Comparison of ENCODE assay signal across 8 mouse cellular contexts in the genomic region with DNA sequence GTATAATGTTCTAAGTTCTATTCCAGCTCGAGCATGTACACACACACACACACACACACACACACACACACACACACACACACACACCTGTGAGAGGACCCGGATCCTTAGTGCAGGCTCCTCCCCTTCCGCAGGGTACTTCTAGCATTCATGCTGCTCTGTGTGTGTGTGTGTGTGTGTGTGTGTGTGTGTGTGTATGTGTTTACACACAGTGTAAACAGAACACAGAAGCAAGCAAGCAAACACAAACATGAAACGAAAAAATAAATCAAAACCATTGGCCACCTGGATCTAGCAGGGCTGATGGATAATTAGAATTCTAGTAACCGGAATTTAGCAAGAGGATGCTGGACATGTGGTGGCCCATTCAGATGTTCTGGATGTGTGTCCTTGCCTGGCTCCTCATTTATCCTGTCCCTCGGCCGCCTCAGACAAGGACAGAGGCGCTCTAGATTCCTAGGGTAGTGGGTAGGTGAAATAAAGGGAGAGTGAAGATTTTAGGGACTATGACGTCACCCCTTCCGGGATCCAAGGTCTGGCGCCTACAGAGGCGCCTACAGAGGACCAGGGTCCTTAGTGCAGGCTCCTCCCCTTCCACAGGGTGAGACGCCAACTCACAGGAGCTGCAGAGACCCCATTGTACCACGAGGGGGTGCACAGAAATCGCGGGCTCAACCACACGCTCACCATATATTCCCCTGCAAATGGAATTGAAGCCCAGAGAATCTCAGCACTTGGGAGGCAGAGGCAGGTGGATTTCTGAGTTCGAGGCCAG. TPM values are rescaled to one million over a fixed set of nuclear protein-coding genes. Genes with fewer than 3 reads are reported as not detected.
DNase-seq lines count a peak whose midpoint lies in the region; ATAC-seq and TF ChIP-seq lines count a peak whose summit lies in the region.

No protein-coding gene starts in this region.

- H3K79me2 ChIP-seq in liver, adult 2 months (ENCODE audit: control insufficient read depth, insufficient read depth, low read length): no peaks in the 10 kb centered on the region
- peaks cover under 1% of the 10 kb centered on the region for H3K79me2 ChIP-seq in myocyte (ENCODE audit: control insufficient read depth, insufficient read depth)

- peaks cover 36% of the 10 kb centered on the region for H3K27me3 ChIP-seq in embryonic facial prominence, embryonic 11.5 days (ENCODE audit: control insufficient read depth, insufficient read depth, low read length)
- peaks cover 4% of the 10 kb centered on the region; the same call in 1 of the 2 replicates for H3K27me3 ChIP-seq in liver, adult 2 months (ENCODE audit: control insufficient read depth, insufficient read depth, low read length)
- no peaks in the 10 kb centered on the region for H3K27me3 ChIP-seq in myocyte (ENCODE audit: control insufficient read depth, insufficient read depth, insufficient read length)

- peaks cover 11% of the 10 kb centered on the region for H3K4me1 ChIP-seq in embryonic facial prominence, embryonic 11.5 days (ENCODE audit: control insufficient read depth, insufficient read depth, low read length)
- H3K4me1 ChIP-seq in liver, adult 2 months (ENCODE audit: control insufficient read depth, insufficient read depth, low read length): peaks cover 3% of the 10 kb centered on the region; the same call in 1 of the 2 replicates

- H3K27ac ChIP-seq in embryonic facial prominence, embryonic 11.5 days (replicated peaks; ENCODE audit: low read depth, low read length): no peak overlapping the region
- H3K27ac ChIP-seq in liver, adult 2 months (replicated peaks; ENCODE audit: insufficient read depth, low read depth, low read length): no peak overlapping the region

- ATAC-seq in embryonic facial prominence, embryonic 11.5 days (replicated peaks; ENCODE audit: insufficient number of reproducible peaks, low FRiP score, low TSS enrichment, low read depth): peak; percentile 46; the same call in 1 of the 2 replicates

- H3K9me3 ChIP-seq in embryonic facial prominence, embryonic 11.5 days (replicated peaks; ENCODE audit: control insufficient read depth, low read length): no peaks in the 10 kb centered on the region

- no peaks in the 10 kb centered on the region for H3K36me3 ChIP-seq in embryonic facial prominence, embryonic 11.5 days (replicated peaks; ENCODE audit: control insufficient read depth, insufficient read depth, low read depth, low read length)
- H3K36me3 ChIP-seq in liver, adult 2 months (ENCODE audit: control insufficient read depth, insufficient read depth, low read length): no peaks in the 10 kb centered on the region
- no peaks in the 10 kb centered on the region for H3K36me3 ChIP-seq in myocyte (ENCODE audit: control insufficient read depth, insufficient read depth)

- no peak overlapping the region for H3K4me3 ChIP-seq in embryonic facial prominence, embryonic 11.5 days (ENCODE audit: low read depth, low read length)
- H3K4me3 ChIP-seq in liver, adult 2 months (ENCODE audit: insufficient read depth, low read depth, low read length): no peak overlapping the region
- no peak overlapping the region for H3K4me3 ChIP-seq in myocyte

- peak; percentile 73 for DNase-seq in 3T3-L1 (ENCODE audit: low read depth, low spot score)
- DNase-seq in adrenal gland, postnatal 10 days: peak; percentile 87
- peak; percentile 89 for DNase-seq in embryonic facial prominence, embryonic 11.5 days (ENCODE audit: low spot score)
- DNase-seq in heart, adult 9 months (ENCODE audit: low spot score in 2 of 2): peak; percentile 71 to 84
- DNase-seq in kidney, adult 9 months: peak; percentile 75
- peak; percentile 22 for DNase-seq in liver, adult 2 months (ENCODE audit: extremely low read depth, low read depth, low spot score)
- DNase-seq in spleen, postnatal 4 days (ENCODE audit: low spot score in 2 of 2): peak; percentile 74 to 87

- WGBS in embryonic facial prominence, embryonic 11.5 days: 29% methylated on average over 18 of the region's 18 CpGs
- 24% methylated on average over 18 of the region's 18 CpGs for WGBS in liver, adult 2 months

- peak; percentile 87 for TF ChIP-seq CTCF in liver, adult 2 months (IDR thresholded peaks at IDR 0.05; ENCODE audit: low read depth, low read length)

- H3K9ac ChIP-seq in embryonic facial prominence, embryonic 11.5 days (replicated peaks; ENCODE audit: low read length): no peak overlapping the region
- H3K9ac ChIP-seq in liver, adult 2 months (ENCODE audit: low read depth, low read length): no peak overlapping the region

- no peak overlapping the region for H3K4me2 ChIP-seq in embryonic facial prominence, embryonic 11.5 days (ENCODE audit: low read depth, low read length)
- H3K4me2 ChIP-seq in myocyte (ENCODE audit: low read depth): peak overlapping the region; percentile 32

- TF ChIP-seq POLR2A in liver, adult 2 months (IDR thresholded peaks at IDR 0.05; ENCODE audit: extremely low read depth, insufficient read depth, low read length): no peak
- no peak for TF ChIP-seq POLR2A in myocyte (IDR thresholded peaks at IDR 0.05; ENCODE audit: insufficient read length, low read depth)

- no peak overlapping the region for H3ac ChIP-seq in myocyte (ENCODE audit: control insufficient read depth, insufficient read length)

TF ChIP-seq in myocyte, 11 proteins besides CTCF, POLR2A, EP300 and RAD21:
- TF ChIP-seq POLR2AphosphoS2 (IDR thresholded peaks at IDR 0.05; ENCODE audit: insufficient read length, low read depth) (peak; percentile 51), MYOG (IDR thresholded peaks at IDR 0.05; ENCODE audit: control insufficient read depth in 1 of 3, insufficient read depth in 1 of 3, insufficient read length in 2 of 3, low read depth in 2 of 3) (no peak)

RNA-seq across cellular contexts. Expression of gene Pnmal2, which starts 6.6 kb away (rescaled TPM):
- total RNA-seq in adrenal gland, postnatal 10 days (2021): 10 to 100 TPM; 18.3 to 23.9 TPM
- polyA plus RNA-seq in embryonic facial prominence, embryonic 11.5 days (2014; fragmentation: Nextera tagmentation; extraction: Ambion mirVana): 3.7 and 4.2 TPM in 2 replicates
- total RNA-seq in liver, adult 2 months (2014; rRNA removed): under 0.01 and 0.07 TPM in 2 replicates
- 0.02 and 0.10 TPM in 2 replicates for polyA plus RNA-seq in liver, adult 2 months (2012; rRNA removed)
- polyA plus RNA-seq in myocyte (2012; fragmentation: generic; extraction: Trizol): 44.4 TPM

RNA-seq across cellular contexts. Expression of gene Pnmal1, which starts 8.4 kb away (rescaled TPM):
- 1 to 10 TPM; 4.5 to 5.1 TPM for total RNA-seq in adrenal gland, postnatal 10 days (2021)
- polyA plus RNA-seq in embryonic facial prominence, embryonic 11.5 days (2014; fragmentation: Nextera tagmentation; extraction: Ambion mirVana): 5.3 and 6.6 TPM in 2 replicates
- not detected in 2 replicates for total RNA-seq in liver, adult 2 months (2014; rRNA removed)
- polyA plus RNA-seq in liver, adult 2 months (2012; rRNA removed): not detected in 2 replicates
- polyA plus RNA-seq in myocyte (2012; fragmentation: generic; extraction: Trizol): 0.05 TPM

RNA-seq across cellular contexts. Expression of gene Calm3, which starts 27.1 kb away (rescaled TPM):
- 100 to 1,000 TPM; 224 to 252 TPM for total RNA-seq in adrenal gland, postnatal 10 days (2021)
- 227 and 237 TPM in 2 replicates for polyA plus RNA-seq in embryonic facial prominence, embryonic 11.5 days (2014; fragmentation: Nextera tagmentation; extraction: Ambion mirVana)
- 64.9 and 77.4 TPM in 2 replicates for total RNA-seq in liver, adult 2 months (2014; rRNA removed)
- polyA plus RNA-seq in liver, adult 2 months (2012; rRNA removed): 72.0 and 78.1 TPM in 2 replicates
- 336 TPM for polyA plus RNA-seq in myocyte (2012; fragmentation: generic; extraction: Trizol)

RNA-seq across cellular contexts. Expression of gene Gm42372, which starts 31.8 kb away (rescaled TPM):
- total RNA-seq in adrenal gland, postnatal 10 days (2021): 1 to 10 TPM; 1.3 to 1.8 TPM
- polyA plus RNA-seq in embryonic facial prominence, embryonic 11.5 days (2014; fragmentation: Nextera tagmentation; extraction: Ambion mirVana): 0.52 and 0.63 TPM in 2 replicates
- 0.07 TPM in 1 of 2 replicates, not detected in the other for total RNA-seq in liver, adult 2 months (2014; rRNA removed)
- polyA plus RNA-seq in liver, adult 2 months (2012; rRNA removed): not detected in 2 replicates
- not detected for polyA plus RNA-seq in myocyte (2012; fragmentation: generic; extraction: Trizol)

RNA-seq across cellular contexts. Expression of gene Ccdc8, which starts 41.5 kb away (rescaled TPM):
- total RNA-seq in adrenal gland, postnatal 10 days (2021): 10 to 100 TPM; 16.2 to 21.2 TPM
- polyA plus RNA-seq in embryonic facial prominence, embryonic 11.5 days (2014; fragmentation: Nextera tagmentation; extraction: Ambion mirVana): 15.9 and 17.1 TPM in 2 replicates
- 0.40 and 0.46 TPM in 2 replicates for total RNA-seq in liver, adult 2 months (2014; rRNA removed)
- polyA plus RNA-seq in liver, adult 2 months (2012; rRNA removed): 0.21 and 0.35 TPM in 2 replicates
- polyA plus RNA-seq in myocyte (2012; fragmentation: generic; extraction: Trizol): 21.0 TPM

Comparison
In these comparisons a context has a peak if more than half of its experiments do, and no peak if none do; other contexts are left out.
1. DNase-seq: peak in every context shown above with its lines; median percentile 89 in embryonic facial prominence, embryonic 11.5 days; 87 in adrenal gland, postnatal 10 days; 80 in spleen, postnatal 4 days; 78 in heart, adult 9 months; 75 in kidney, adult 9 months; 73 in 3T3-L1; 22 in liver, adult 2 months.